Mouse (Mus musculus): Measurements from ENCODE around the gene Ackr1. TPM values are rescaled to one million over a fixed set of nuclear protein-coding genes. Genes with fewer than 3 reads are reported as not detected.

Gene Ackr1
- total RNA-seq (2023): 1 to 10 TPM; 1.4 to 1.7 TPM

GRCm38 (mm10) chr1:173333312-173334253, at the start of gene Ackr1:
TSS of gene Ackr1 (minus strand) at chr1:173333750.

GRCm38 (mm10) chr1:173367356-173368046, 34.0 kb upstream of the Ackr1 start, which contains the start of gene Cadm3:
TSS of gene Cadm3 (minus strand) at chr1:173367695.

GRCm38 (mm10) chr1:173350372-173350957, 16.9 kb upstream of the Ackr1 start, which contains the start of gene Aim2:
TSS of gene Aim2 (plus strand) at chr1:173350879.

Other genes starting within 250 kb of the Ackr1 start
- not detected for gene Olfr1408, start 196.4 kb downstream of the Ackr1 start, total RNA-seq (2023)
- not detected for gene Olfr1406, start 143.1 kb downstream of the Ackr1 start, total RNA-seq (2023)
- gene Olfr218, start 135.9 kb downstream of the Ackr1 start, total RNA-seq (2023): not detected
- gene Olfr1404, start 121.4 kb downstream of the Ackr1 start, total RNA-seq (2023): not detected
- under 1 TPM in 1 of 2 experiments, not detected in 1; 0.67 TPM for gene Fcer1a, start 106.5 kb downstream of the Ackr1 start, total RNA-seq (2023)
- not detected for gene Olfr418, start 67.7 kb downstream of the Ackr1 start, total RNA-seq (2023)
- not detected for gene Mptx2, start 56.0 kb downstream of the Ackr1 start, total RNA-seq (2023)
- 100 to 1,000 TPM; 155 to 171 TPM for gene Aim2, start 17.1 kb upstream of the Ackr1 start, total RNA-seq (2023)
- 10 to 100 TPM; 10.6 to 10.9 TPM for gene Cadm3, start 33.9 kb upstream of the Ackr1 start, total RNA-seq (2023)
- 10 to 100 TPM in 1 of 2 experiments, 1 to 10 TPM in 1; 8.6 to 14.4 TPM for gene Ifi206, start 157.3 kb upstream of the Ackr1 start, total RNA-seq (2023)
- 1 to 10 TPM in 1 of 2 experiments, under 1 TPM in 1; 0.58 to 1.3 TPM for gene Ifi214, start 202.2 kb upstream of the Ackr1 start, total RNA-seq (2023)

Data from monocyte, adult 59 days (primary cell).